Mouse (Mus musculus) limb, embryonic 11.5 days (tissue): ENCODE measurements around the gene Slc25a22. TPM values are rescaled to one million over a fixed set of nuclear protein-coding genes. Genes with fewer than 3 reads are reported as not detected.

Experiments used
- polyA plus RNA-seq: library from polyadenylated mRNA; unstranded; fragments of >200 nt; fragmentation: Nextera tagmentation; extraction: Ambion mirVana; gene quantifications from 2 replicates; pipeline ENCODE4 v1.2.1, GENCODE M21; 2014

Slc25a22 gene
- polyA plus RNA-seq, 1 experiment from 2014 or later, result 34.8 TPM

Other genes with a start within 250 kb of the Slc25a22 start
- 98.7 and 99.1 TPM in 2 replicates for gene Hras, start 243.9 kb downstream of the Slc25a22 start, polyA plus RNA-seq
- 11.7 and 12.5 TPM in 2 replicates for gene Lrrc56, start 243.7 kb downstream of the Slc25a22 start, polyA plus RNA-seq
- 3.8 and 5.1 TPM in 2 replicates for gene Lmntd2, start 223.8 kb downstream of the Slc25a22 start, polyA plus RNA-seq
- gene Rassf7, start 222.0 kb downstream of the Slc25a22 start, polyA plus RNA-seq, result 32.5 and 38.8 TPM in 2 replicates
- gene Phrf1, start 209.1 kb downstream of the Slc25a22 start, polyA plus RNA-seq, result 83.4 and 93.5 TPM in 2 replicates
- 0.59 and 0.79 TPM in 2 replicates for gene Irf7, start 171.4 kb downstream of the Slc25a22 start, polyA plus RNA-seq
- gene Cdhr5, start 161.1 kb downstream of the Slc25a22 start, polyA plus RNA-seq, result 0.20 TPM in 1 of 2 replicates, not detected in the other
- gene Sct, start 158.8 kb downstream of the Slc25a22 start, polyA plus RNA-seq, result 10.2 TPM in 2 replicates
- gene Drd4, start 145.9 kb downstream of the Slc25a22 start, polyA plus RNA-seq, result 0.45 and 0.47 TPM in 2 replicates
- gene Deaf1, start 110.2 kb downstream of the Slc25a22 start, polyA plus RNA-seq, result 59.3 and 64.6 TPM in 2 replicates
- gene Tmem80, start 110.2 kb downstream of the Slc25a22 start, polyA plus RNA-seq, result 29.5 and 30.2 TPM in 2 replicates
- gene Eps8l2, start 99.0 kb downstream of the Slc25a22 start, polyA plus RNA-seq, result 2.6 and 2.8 TPM in 2 replicates
- gene Taldo1, start 45.7 kb downstream of the Slc25a22 start, polyA plus RNA-seq, result 306 and 317 TPM in 2 replicates
- 52.2 TPM in 2 replicates for gene Gatd1, start 23.8 kb downstream of the Slc25a22 start, polyA plus RNA-seq
- gene Cend1, start 8.4 kb downstream of the Slc25a22 start, polyA plus RNA-seq, result 2.7 and 3.2 TPM in 2 replicates
- 15.7 and 18.3 TPM in 2 replicates for gene Pidd1, start 6.1 kb upstream of the Slc25a22 start, polyA plus RNA-seq
- 1,271 and 1,319 TPM in 2 replicates for gene Rplp2, start 9.5 kb upstream of the Slc25a22 start, polyA plus RNA-seq
- 11.3 and 12.5 TPM in 2 replicates for gene Pnpla2, start 17.3 kb upstream of the Slc25a22 start, polyA plus RNA-seq
- 5.3 and 6.8 TPM in 2 replicates for gene Cracr2b, start 23.2 kb upstream of the Slc25a22 start, polyA plus RNA-seq
- gene Cd151, start 29.5 kb upstream of the Slc25a22 start, polyA plus RNA-seq, result 27.2 and 35.7 TPM in 2 replicates
- 70.9 and 73.3 TPM in 2 replicates for gene Polr2l, start 37.2 kb upstream of the Slc25a22 start, polyA plus RNA-seq
- gene Tspan4, start 37.3 kb upstream of the Slc25a22 start, polyA plus RNA-seq, result 21.2 and 22.3 TPM in 2 replicates
- 24.6 and 27.4 TPM in 2 replicates for gene Chid1, start 102.0 kb upstream of the Slc25a22 start, polyA plus RNA-seq
- gene Ap2a2, start 124.3 kb upstream of the Slc25a22 start, polyA plus RNA-seq, result 70.3 and 76.9 TPM in 2 replicates
- gene Muc6, start 217.4 kb upstream of the Slc25a22 start, polyA plus RNA-seq, result 0.17 and 0.23 TPM in 2 replicates